Mouse (Mus musculus): Measurements from ENCODE around the gene Alkbh6.

GRCm38 (mm10) chr7:30266780-30267179 is 41.7 kb upstream of the Alkbh6 start:
- TF ChIP-seq CTCF (IDR thresholded peaks at IDR 0.05; ENCODE audit: control insufficient read depth, insufficient read depth, insufficient read length) (no peak), CEBPB (IDR thresholded peaks at IDR 0.05; ENCODE audit: low read depth) (no peak), MYOG (IDR thresholded peaks at IDR 0.05; ENCODE audit: control insufficient read depth, extremely low read depth, insufficient read length) (no peak)
